Mouse (Mus musculus): ENCODE measurements at regions not wholly inside any gene's neighbourhood (a gene's known extent, or its start where the extent isn't known, plus 50 kb on each side); places are given as distances from the start of the nearest gene placed in this dataset.

DNA sequence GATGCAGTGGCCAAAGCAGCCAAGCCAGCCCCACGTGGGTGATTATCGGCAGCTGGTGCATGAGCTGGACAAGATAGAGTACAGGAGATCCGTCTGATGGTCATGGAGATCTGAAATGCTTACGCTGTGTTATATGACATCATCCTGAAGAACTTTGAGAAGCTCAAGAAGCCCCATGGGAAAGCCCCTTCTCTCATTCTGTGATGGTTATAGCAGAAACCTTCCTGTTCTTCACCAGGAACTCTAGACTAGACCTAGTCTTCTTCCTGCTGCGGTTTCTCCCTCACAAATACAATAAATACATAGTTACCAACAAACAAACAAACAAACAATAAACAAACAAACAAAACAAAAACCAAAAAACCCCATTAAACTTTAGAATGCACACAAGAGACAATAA lies 220.7 kb upstream of the Ptger4 start:
- Histone ChIP-seq H3K4me3 (replicated peaks) (no peak overlapping the region), H3K27ac (no peak overlapping the region), H3K4me1 (replicated peaks) (no peaks in the 10 kb centered on the region), H3K36me3 (no peaks in the 10 kb centered on the region), H3K9me3 (no peaks in the 10 kb centered on the region), H3K27me3 (no peaks in the 10 kb centered on the region), H3K4me2 (replicated peaks) (no peak overlapping the region), H3K9ac (replicated peaks) (no peak overlapping the region)
- no peak for ATAC-seq
- 92% methylated on average over 5 of the region's 5 CpGs for WGBS

GRCm38 (mm10) chr15:5468535-5469073 lies 224.6 kb upstream of the Ptger4 start:
- no peak overlapping the region for H3K4me2 ChIP-seq (replicated peaks)
- 55% methylated on average over 3 of the region's 3 CpGs for WGBS
- no peak overlapping the region for H3K4me3 ChIP-seq (replicated peaks)
- H3K9ac ChIP-seq (replicated peaks): no peak overlapping the region
- H3K36me3 ChIP-seq: no peaks in the 10 kb centered on the region
- peak; percentile 74 for ATAC-seq
- no peaks in the 10 kb centered on the region for H3K27me3 ChIP-seq
- H3K27ac ChIP-seq: no peak overlapping the region
- no peaks in the 10 kb centered on the region for H3K9me3 ChIP-seq
- no peaks in the 10 kb centered on the region for H3K4me1 ChIP-seq (replicated peaks)

DNA sequence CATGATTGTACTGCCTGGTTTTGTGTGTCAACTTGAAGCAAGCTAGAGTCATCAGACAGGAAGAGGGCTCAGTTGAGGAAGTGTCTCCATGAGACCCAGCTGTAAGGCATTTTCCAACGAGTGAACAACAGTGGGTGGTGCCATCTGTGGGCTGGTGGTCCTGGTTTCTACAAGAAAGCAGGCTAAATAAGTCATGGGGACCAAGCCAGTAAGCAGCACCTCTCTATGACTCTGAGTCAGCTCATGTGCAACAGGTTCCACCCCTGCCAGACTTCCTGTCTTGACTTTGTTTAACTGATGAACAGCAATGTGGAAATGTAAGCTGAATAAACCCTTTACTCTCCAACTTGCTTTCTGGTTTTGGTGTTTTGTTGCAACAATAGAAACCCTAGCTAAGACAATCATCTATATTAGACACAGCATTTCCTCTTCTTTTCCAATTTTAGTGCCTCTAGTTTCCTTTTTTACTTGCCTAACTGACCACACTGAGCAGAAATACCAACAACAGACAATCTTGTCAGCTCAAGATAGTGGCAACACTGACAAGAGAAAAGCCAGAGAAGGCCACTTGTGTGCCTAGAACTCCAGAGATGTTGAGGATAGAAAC lies 231.5 kb upstream of the Ptger4 start:
- Histone ChIP-seq H3K4me3 (replicated peaks) (no peak overlapping the region), H3K36me3 (no peaks in the 10 kb centered on the region), H3K4me1 (replicated peaks) (no peaks in the 10 kb centered on the region), H3K4me2 (replicated peaks) (no peak overlapping the region), H3K9me3 (no peaks in the 10 kb centered on the region), H3K9ac (replicated peaks) (no peak overlapping the region), H3K27me3 (no peaks in the 10 kb centered on the region), H3K27ac (no peak overlapping the region)
- ATAC-seq: no peak
- 58% methylated on average over 1 of the region's 1 CpGs for WGBS

DNA sequence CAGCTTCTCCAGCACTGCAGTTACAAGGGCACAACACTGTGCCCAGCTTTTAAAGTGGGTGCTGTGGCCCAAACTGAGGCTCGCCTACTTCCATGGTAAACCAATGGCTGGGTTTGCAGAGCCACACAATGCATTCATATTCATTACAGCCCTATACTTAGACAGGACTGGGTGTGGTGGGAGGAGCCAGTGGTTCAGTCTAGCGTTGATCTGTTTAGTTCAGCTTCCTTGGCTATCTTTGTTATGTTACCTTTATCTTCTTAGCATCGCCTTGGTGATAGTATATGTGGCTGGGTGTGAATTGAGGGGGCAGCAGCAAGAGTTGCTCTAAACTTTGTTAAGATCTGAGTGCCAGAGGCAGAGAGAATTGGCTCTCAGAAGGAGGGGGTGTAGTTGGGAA lies 249.3 kb upstream of the Ptger4 start:
- no peaks in the 10 kb centered on the region for H3K9me3 ChIP-seq
- no peaks in the 10 kb centered on the region for H3K36me3 ChIP-seq
- no peak overlapping the region for H3K4me2 ChIP-seq (replicated peaks)
- H3K27me3 ChIP-seq: no peaks in the 10 kb centered on the region
- H3K4me1 ChIP-seq (replicated peaks): no peaks in the 10 kb centered on the region
- no peak overlapping the region for H3K27ac ChIP-seq
- no peak for ATAC-seq
- no peak overlapping the region for H3K9ac ChIP-seq (replicated peaks)
- H3K4me3 ChIP-seq (replicated peaks): no peak overlapping the region
- WGBS: 61% methylated on average over 3 of the region's 3 CpGs

- no peak for ATAC-seq
- Histone ChIP-seq H3K27ac (no peak overlapping the region), H3K4me3 (replicated peaks) (no peak overlapping the region), H3K4me2 (replicated peaks) (no peak overlapping the region), H3K9me3 (no peaks in the 10 kb centered on the region), H3K9ac (replicated peaks) (no peak overlapping the region), H3K36me3 (no peaks in the 10 kb centered on the region), H3K27me3 (no peaks in the 10 kb centered on the region), H3K4me1 (replicated peaks) (no peaks in the 10 kb centered on the region)
- WGBS: 94% methylated on average over 8 of the region's 8 CpGs
Measured at GRCm38 (mm10) chr15:5495187-5495849, 251.3 kb upstream of the Ptger4 start.

DNA sequence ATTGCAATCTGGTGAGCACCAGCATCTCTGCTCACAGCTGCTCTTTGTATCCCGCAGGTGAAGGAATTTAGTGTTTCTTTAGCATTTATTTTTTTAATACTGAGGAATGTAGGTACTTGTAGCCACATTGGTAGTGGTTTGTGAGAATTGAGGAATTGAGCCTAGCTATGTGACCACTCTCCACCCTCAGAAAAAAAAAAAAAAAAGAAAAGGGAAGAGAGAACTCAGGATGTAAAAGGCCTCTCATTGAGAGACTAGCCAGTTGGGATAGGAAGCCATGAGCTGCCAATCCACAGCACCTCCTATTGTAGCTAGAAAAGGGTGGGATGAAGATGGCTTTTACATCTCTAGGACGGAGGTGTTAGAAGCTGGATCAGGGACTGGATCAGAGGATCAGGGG lies 252.0 kb upstream of the Ptger4 start:
- Histone ChIP-seq H3K4me1 (replicated peaks) (no peaks in the 10 kb centered on the region), H3K36me3 (no peaks in the 10 kb centered on the region), H3K4me3 (replicated peaks) (no peak overlapping the region), H3K27me3 (no peaks in the 10 kb centered on the region), H3K4me2 (replicated peaks) (no peak overlapping the region), H3K9ac (replicated peaks) (no peak overlapping the region), H3K9me3 (no peaks in the 10 kb centered on the region), H3K27ac (no peak overlapping the region)
- 88% methylated on average over 2 of the region's 2 CpGs for WGBS
- no peak for ATAC-seq

- ATAC-seq: no peak
- H3K4me3 ChIP-seq (replicated peaks): no peak overlapping the region
- 93% methylated on average over 3 of the region's 3 CpGs for WGBS
- H3K4me1 ChIP-seq (replicated peaks): no peaks in the 10 kb centered on the region
- no peaks in the 10 kb centered on the region for H3K27me3 ChIP-seq
- no peak overlapping the region for H3K4me2 ChIP-seq (replicated peaks)
- H3K9me3 ChIP-seq: no peaks in the 10 kb centered on the region
- H3K27ac ChIP-seq: no peak overlapping the region
- no peak overlapping the region for H3K9ac ChIP-seq (replicated peaks)
- H3K36me3 ChIP-seq: no peaks in the 10 kb centered on the region
Measured at GRCm38 (mm10) chr15:5504502-5504901, 260.5 kb upstream of the Ptger4 start.

DNA sequence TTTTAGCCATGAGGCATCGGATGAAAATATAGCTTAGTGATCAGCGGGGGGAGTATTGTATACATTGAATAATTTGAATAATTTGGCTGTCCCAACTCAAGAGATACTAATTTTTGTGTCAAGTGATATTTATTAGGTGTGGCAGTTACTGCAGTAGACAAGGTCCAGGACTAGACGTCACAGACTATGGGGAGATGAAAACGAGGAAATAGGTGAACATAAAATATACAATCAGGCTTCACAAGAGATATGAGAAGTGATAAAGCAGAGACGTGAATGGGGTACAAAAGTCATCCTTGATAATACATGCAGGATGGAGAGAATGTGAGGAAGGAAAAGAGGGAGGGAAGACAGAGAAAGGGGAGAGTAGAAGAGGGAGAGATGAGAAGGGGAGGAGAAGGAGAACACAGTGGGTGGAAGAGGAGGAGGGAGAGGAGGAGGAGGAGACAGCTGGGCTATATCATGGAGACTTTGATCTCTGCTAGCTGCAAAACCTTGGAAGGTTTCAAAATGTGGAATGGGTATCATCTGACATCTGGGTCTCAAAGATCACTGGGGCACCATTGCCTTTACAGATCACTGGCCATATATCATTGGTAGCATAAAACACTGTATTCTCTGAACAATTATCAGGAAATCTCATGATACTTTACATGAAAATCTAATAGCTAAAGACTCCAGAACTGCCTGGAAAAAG lies 263.0 kb upstream of the Ptger4 start:
- no peak for ATAC-seq
- Histone ChIP-seq H3K4me3 (replicated peaks) (no peak overlapping the region), H3K27me3 (no peaks in the 10 kb centered on the region), H3K9me3 (no peaks in the 10 kb centered on the region), H3K4me2 (replicated peaks) (no peak overlapping the region), H3K27ac (no peak overlapping the region), H3K9ac (replicated peaks) (no peak overlapping the region), H3K4me1 (replicated peaks) (no peaks in the 10 kb centered on the region), H3K36me3 (no peaks in the 10 kb centered on the region)
- 90% methylated on average over 5 of the region's 5 CpGs for WGBS

DNA sequence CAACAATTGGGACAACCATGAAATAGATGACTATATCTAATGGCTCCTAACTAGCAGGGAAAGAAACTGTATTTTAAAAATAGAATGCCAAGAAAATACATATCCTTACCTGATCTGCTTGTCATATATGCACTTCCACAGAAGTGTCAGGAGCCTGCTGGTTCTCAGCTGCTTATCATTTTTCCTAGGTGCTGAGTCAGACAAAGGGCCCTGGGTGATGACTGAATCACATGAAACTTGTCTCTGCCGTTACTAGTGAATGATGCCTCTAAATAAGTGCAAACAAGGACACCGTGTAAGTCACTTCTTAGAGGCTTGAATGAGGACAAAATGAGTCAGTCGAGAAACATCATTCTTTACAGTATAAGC lies 263.5 kb upstream of the Ptger4 start:
- Histone ChIP-seq H3K9me3 (no peaks in the 10 kb centered on the region), H3K4me1 (replicated peaks) (no peaks in the 10 kb centered on the region), H3K36me3 (no peaks in the 10 kb centered on the region), H3K4me2 (replicated peaks) (no peak overlapping the region), H3K9ac (replicated peaks) (no peak overlapping the region), H3K27me3 (no peaks in the 10 kb centered on the region), H3K27ac (no peak overlapping the region), H3K4me3 (replicated peaks) (no peak overlapping the region)
- no peak for ATAC-seq
- 87% methylated on average over 3 of the region's 3 CpGs for WGBS

- Histone ChIP-seq H3K9ac (replicated peaks) (no peak overlapping the region), H3K27me3 (no peaks in the 10 kb centered on the region), H3K4me2 (replicated peaks) (no peak overlapping the region), H3K36me3 (no peaks in the 10 kb centered on the region), H3K27ac (no peak overlapping the region), H3K9me3 (no peaks in the 10 kb centered on the region), H3K4me1 (replicated peaks) (no peaks in the 10 kb centered on the region), H3K4me3 (replicated peaks) (no peak overlapping the region)
- no peak for ATAC-seq
- WGBS: 66% methylated on average over 3 of the region's 3 CpGs
Measured at GRCm38 (mm10) chr15:5510056-5510455, 266.1 kb upstream of the Ptger4 start.

- 92% methylated on average over 3 of the region's 3 CpGs for WGBS
- no peak overlapping the region for H3K9ac ChIP-seq (replicated peaks)
- H3K4me3 ChIP-seq (replicated peaks): no peak overlapping the region
- H3K27ac ChIP-seq: no peak overlapping the region
- H3K27me3 ChIP-seq: no peaks in the 10 kb centered on the region
- no peak overlapping the region for H3K4me2 ChIP-seq (replicated peaks)
- no peak for ATAC-seq
- no peaks in the 10 kb centered on the region for H3K9me3 ChIP-seq
- H3K4me1 ChIP-seq (replicated peaks): no peaks in the 10 kb centered on the region
- H3K36me3 ChIP-seq: no peaks in the 10 kb centered on the region
Measured at GRCm38 (mm10) chr15:5511046-5511445, 267.1 kb upstream of the Ptger4 start.

GRCm38 (mm10) chr15:5512546-5512945 lies 268.6 kb upstream of the Ptger4 start:
- no peaks in the 10 kb centered on the region for H3K27me3 ChIP-seq
- no peak overlapping the region for H3K9ac ChIP-seq (replicated peaks)
- no peak overlapping the region for H3K27ac ChIP-seq
- no peak for ATAC-seq
- no peaks in the 10 kb centered on the region for H3K36me3 ChIP-seq
- no peaks in the 10 kb centered on the region for H3K9me3 ChIP-seq
- no peaks in the 10 kb centered on the region for H3K4me1 ChIP-seq (replicated peaks)
- H3K4me3 ChIP-seq (replicated peaks): no peak overlapping the region
- H3K4me2 ChIP-seq (replicated peaks): no peak overlapping the region
- WGBS: 85% methylated on average over 5 of the region's 5 CpGs
